Mouse (Mus musculus) G1E (cell line): ENCODE measurements around the gene Mdm2. TPM values are rescaled to one million over a fixed set of nuclear protein-coding genes. Genes with fewer than 3 reads are reported as not detected.

Experiments used
- ATAC-seq: 2 replicates; pipeline ENCODE4 v1.8.0; 2016; ENCODE audit warnings: mild to moderate bottlenecking; ENCODE audit not compliant: insufficient number of reproducible peaks, poor library complexity, low FRiP score, severe bottlenecking; ENCODE audit errors: extremely low read depth
- DNase-seq: peaks from one replicate; pipeline ENCODE4 v3.0.0; 2012; ENCODE audit warnings: low spot score
- H3K27me3 ChIP-seq: 2 replicates; pipeline ENCODE4 v1.6.1; 2012; ENCODE audit warnings: mild to moderate bottlenecking, low read length, inconsistent platforms; ENCODE audit not compliant: insufficient read depth
- H3K36me3 ChIP-seq: replicated peaks from 2 replicates; pipeline ENCODE3; 2012; ENCODE audit warnings: mild to moderate bottlenecking, inconsistent platforms
- H3K4me1 ChIP-seq: 2 replicates; pipeline ENCODE4 v1.6.1; 2012; ENCODE audit warnings: low read depth, low read length, inconsistent platforms, mixed read lengths; ENCODE audit not compliant: insufficient read depth
- H3K4me3 ChIP-seq: 2 replicates; pipeline ENCODE4 v1.5.1; 2012; ENCODE audit warnings: low read depth, mild to moderate bottlenecking, inconsistent platforms, low read length, moderate library complexity, mixed read lengths
- H3K9me3 ChIP-seq: replicated peaks from 2 replicates; pipeline ENCODE4 v1.6.1; 2012; ENCODE audit warnings: inconsistent platforms
- CTCF ChIP-seq: IDR thresholded peaks from 2 replicates; pipeline ENCODE4 v1.5.1; 2012; ENCODE audit warnings: low read depth, low read length, inconsistent platforms, mixed read lengths
- GATA1 ChIP-seq: IDR thresholded peaks from 2 replicates; pipeline ENCODE4 v1.6.1; 2012; ENCODE audit warnings: borderline replicate concordance, low read length, inconsistent platforms, mixed read lengths
- GATA2 ChIP-seq: IDR thresholded peaks from 2 replicates; pipeline ENCODE4 v1.6.1; 2012; ENCODE audit warnings: low read depth, low read length, inconsistent platforms, borderline replicate concordance
- POLR2AphosphoS5 ChIP-seq: IDR thresholded peaks from 2 replicates; pipeline ENCODE4 v1.6.1; 2012; ENCODE audit warnings: low read depth, low read length, inconsistent platforms; ENCODE audit not compliant: insufficient replicate concordance
- TAL1 ChIP-seq: conservative IDR thresholded peaks from 2 replicates; pipeline ENCODE4 v1.6.1; 2012; ENCODE audit warnings: low read depth, low read length, inconsistent platforms, mixed read lengths
- polyA plus RNA-seq: library from polyadenylated mRNA; stranded (reverse); fragments of >175 nt; gene quantifications from 2 replicates; pipeline ENCODE4 v1.2.3, GENCODE M21; 2012
- total RNA-seq, 2 experiments: library from RNA; stranded (forward) in 1 of 2; stranded (reverse) in 1 of 2; fragments of 200-1000 nt in 1 of 2; fragments of >200 nt in 1 of 2; fragmentation: Nextera tagmentation in 1 of 2; gene quantifications; 2 replicates each; pipeline ENCODE4 v1.2.3; 2014 to 2017

The Mdm2 gene
- total and polyA plus RNA-seq, 3 experiments = 41.3 to 153 (median 97.1) TPM

GRCm38 (mm10) chr10:117698313-117699138, 12.0 kb downstream of the Mdm2 start:
- Histone ChIP-seq H3K4me1 (no peaks in the 10 kb centered on the region; the same call in none of the 2 replicates), H3K36me3 (peaks cover 94% of the 10 kb centered on the region), H3K9me3 (no peaks in the 10 kb centered on the region), H3K27me3 (no peaks in the 10 kb centered on the region), H3K4me3 (no peak overlapping the region)
- DNase-seq = no peak
- no peak for TF ChIP-seq CTCF
- TF ChIP-seq GATA2 = no peak
- TF ChIP-seq POLR2AphosphoS5 = no peak
- TF ChIP-seq GATA1 = no peak
- TF ChIP-seq TAL1 = no peak
- no peak for ATAC-seq

GRCm38 (mm10) chr10:117697561-117698115, 12.9 kb downstream of the Mdm2 start:
- peaks cover 92% of the 10 kb centered on the region for H3K36me3 ChIP-seq
- 0 out of 2 replicates have a peak, but pooled peaks have one; percentile 60 for ATAC-seq

GRCm38 (mm10) chr10:117696827-117697560, 13.6 kb downstream of the Mdm2 start:
- H3K27me3 ChIP-seq = no peaks in the 10 kb centered on the region
- no peaks in the 10 kb centered on the region for H3K9me3 ChIP-seq
- TF ChIP-seq CTCF = no peak
- TF ChIP-seq TAL1 = no peak
- TF ChIP-seq GATA2 = no peak
- no peak for TF ChIP-seq POLR2AphosphoS5
- TF ChIP-seq GATA1 = no peak
- no peak for DNase-seq
- ATAC-seq = no peak
- peaks cover 93% of the 10 kb centered on the region for H3K36me3 ChIP-seq
- no peak overlapping the region for H3K4me3 ChIP-seq
- H3K4me1 ChIP-seq = no peaks in the 10 kb centered on the region; the same call in none of the 2 replicates

More at GRCm38 (mm10) chr10:117697561-117698115, 12.9 kb downstream of the Mdm2 start:
- no peak for TF ChIP-seq TAL1
- no peak for TF ChIP-seq CTCF
- TF ChIP-seq GATA2 = no peak
- no peak for TF ChIP-seq POLR2AphosphoS5
- TF ChIP-seq GATA1 = no peak
- Histone ChIP-seq H3K4me1 (no peaks in the 10 kb centered on the region; the same call in none of the 2 replicates), H3K27me3 (no peaks in the 10 kb centered on the region), H3K9me3 (no peaks in the 10 kb centered on the region), H3K4me3 (no peak overlapping the region)
- no peak for DNase-seq

GRCm38 (mm10) chr10:117696021-117696826, 14.3 kb downstream of the Mdm2 start:
- TF ChIP-seq POLR2AphosphoS5 (no peak), GATA2 (no peak), TAL1 (no peak), CTCF (no peak), GATA1 (no peak)
- no peaks in the 10 kb centered on the region for H3K27me3 ChIP-seq
- no peaks in the 10 kb centered on the region; the same call in none of the 2 replicates for H3K4me1 ChIP-seq
- peaks cover 92% of the 10 kb centered on the region for H3K36me3 ChIP-seq
- H3K9me3 ChIP-seq = no peaks in the 10 kb centered on the region
- ATAC-seq (no peak), DNase-seq (no peak)
- H3K4me3 ChIP-seq = no peak overlapping the region

DNA sequence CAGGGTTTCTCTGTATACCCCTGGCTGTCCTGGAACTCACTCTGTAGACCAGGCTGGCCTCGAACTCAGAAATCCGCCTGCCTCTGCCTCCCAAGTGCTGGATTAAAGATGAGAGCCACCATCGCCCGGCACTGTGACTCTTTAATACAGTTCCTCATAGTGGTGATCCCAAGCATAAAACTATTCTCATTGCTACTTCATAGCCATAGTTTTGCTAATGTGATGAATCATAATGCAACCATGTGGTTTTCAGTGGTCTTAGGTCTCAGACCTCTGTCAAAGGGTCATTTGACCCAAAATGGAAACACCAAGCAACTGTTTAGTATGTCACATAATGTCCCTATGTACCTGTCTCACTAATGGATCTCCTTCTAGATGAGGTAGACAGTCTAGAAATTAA, 15.0 kb downstream of the Mdm2 start:
- ATAC-seq = no peak

More for the DNA sequence above, 15.0 kb downstream of the Mdm2 start:
- TF ChIP-seq TAL1 (no peak), GATA1 (no peak), POLR2AphosphoS5 (no peak), CTCF (no peak), GATA2 (no peak)
- H3K36me3 ChIP-seq = peaks cover 93% of the 10 kb centered on the region
- no peaks in the 10 kb centered on the region for H3K9me3 ChIP-seq
- H3K4me3 ChIP-seq = no peak overlapping the region
- DNase-seq = no peak
- no peaks in the 10 kb centered on the region for H3K27me3 ChIP-seq
- no peaks in the 10 kb centered on the region; the same call in none of the 2 replicates for H3K4me1 ChIP-seq
